Mouse (Mus musculus): ENCODE measurements around the gene Cks1b.
"Not testable (repeated sequence)": the region's sequence is repeated elsewhere in the genome, so short reads cannot be mapped to it uniquely, and the experiment has no call there.

The Cks1b gene

GRCm38 (mm10) chr3:89418170-89418860 is at the start of gene Cks1b, which contains the start of gene Shc1:
Cks1b (minus strand) TSS chr3:89418383.
Shc1 (plus strand) TSS chr3:89418443.
- DNase-seq (ENCODE audit: low read depth), result peak; percentile 93

GRCm38 (mm10) chr3:89458965-89459807 is 41.0 kb upstream of the Cks1b start:
- peak; percentile 90 for DNase-seq (ENCODE audit: low read depth)

GRCm38 (mm10) chr3:89458372-89458964 is 40.3 kb upstream of the Cks1b start:
- no peak for DNase-seq (ENCODE audit: low read depth)

- DNase-seq (ENCODE audit: low read depth), result peak; percentile 86
Measured at GRCm38 (mm10) chr3:89456726-89457665, 38.8 kb upstream of the Cks1b start.

- DNase-seq (ENCODE audit: low read depth), result no peak
Measured at GRCm38 (mm10) chr3:89455786-89456285, 37.7 kb upstream of the Cks1b start.

GRCm38 (mm10) chr3:89454401-89455177 is 36.4 kb upstream of the Cks1b start, which contains the start of gene Pmvk:
Pmvk (plus strand) TSS chr3:89454541.
- DNase-seq (ENCODE audit: low read depth), result no peak

GRCm38 (mm10) chr3:89451916-89452315 is 33.7 kb upstream of the Cks1b start:
- no peak for DNase-seq (ENCODE audit: low read depth)

- peak; percentile 77 for DNase-seq (ENCODE audit: low read depth)
Measured at GRCm38 (mm10) chr3:89449541-89449940, 31.4 kb upstream of the Cks1b start.

- DNase-seq (ENCODE audit: low read depth), result no peak
Measured at GRCm38 (mm10) chr3:89448720-89449537, 30.7 kb upstream of the Cks1b start.

- DNase-seq (ENCODE audit: low read depth), result no peak
Measured at GRCm38 (mm10) chr3:89440691-89441090, 22.5 kb upstream of the Cks1b start.

- DNase-seq (ENCODE audit: low read depth), result no peak
Measured at GRCm38 (mm10) chr3:89437269-89437668, 19.1 kb upstream of the Cks1b start.

- no peak for DNase-seq (ENCODE audit: low read depth)
Measured at GRCm38 (mm10) chr3:89436176-89437113, 18.3 kb upstream of the Cks1b start, which contains the start of gene Pbxip1. Pbxip1 (plus strand) TSS chr3:89436706.

- no peak for DNase-seq (ENCODE audit: low read depth)
Measured at GRCm38 (mm10) chr3:89435041-89435440, 16.9 kb upstream of the Cks1b start.

- no peak for DNase-seq (ENCODE audit: low read depth)
Measured at GRCm38 (mm10) chr3:89434532-89434931, 16.3 kb upstream of the Cks1b start.

GRCm38 (mm10) chr3:89432606-89433005 is 14.4 kb upstream of the Cks1b start:
- DNase-seq (ENCODE audit: low read depth), result no peak

- peak; percentile 82 for DNase-seq (ENCODE audit: low read depth)
Measured at GRCm38 (mm10) chr3:89430171-89431159, 12.3 kb upstream of the Cks1b start, which contains the start of gene Pygo2. Pygo2 (plus strand) TSS chr3:89430214.

GRCm38 (mm10) chr3:89429021-89429420 is 10.8 kb upstream of the Cks1b start:
- DNase-seq (ENCODE audit: low read depth), result not testable (repeated sequence)

Measured in c-Kit-positive CD71-negative TER-119-negative erythroid progenitor cells, embryonic 14.5 days (primary cell).